Comparison of ENCODE assay signal across 10 mouse cellular contexts in the genomic region with DNA sequence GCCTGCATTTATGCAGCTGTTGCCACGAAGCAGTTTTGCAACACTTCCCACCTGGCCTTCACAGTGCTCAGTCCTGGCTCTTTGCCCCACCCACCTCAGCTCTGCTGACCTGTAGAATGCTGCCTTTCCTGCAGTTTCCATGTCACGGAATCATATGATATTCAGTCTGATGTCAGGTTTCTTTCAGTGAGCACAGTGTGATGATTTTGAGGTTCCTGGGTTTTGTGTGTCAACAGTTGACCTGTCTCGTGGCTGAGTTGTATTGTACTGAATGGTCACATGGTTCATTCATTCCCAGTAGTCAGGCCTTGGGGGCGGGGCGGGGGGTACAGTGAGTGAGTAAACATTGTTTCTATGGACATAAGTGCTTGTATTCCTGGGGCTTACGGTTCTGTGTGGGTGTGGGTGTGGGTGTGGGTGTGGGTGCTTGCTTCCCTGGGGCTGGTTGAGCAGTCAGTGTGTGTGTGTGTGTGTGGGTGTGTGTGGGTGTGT. TPM values are rescaled to one million over a fixed set of nuclear protein-coding genes. Genes with fewer than 3 reads are reported as not detected.
DNase-seq lines count a peak whose midpoint lies in the region; ATAC-seq lines count a peak whose summit lies in the region.
"Had no signal": no experiment of that assay in that cellular context is flagged by ENCODE, and none has a peak within 500 bp of the region (broad histone marks: within the 10 kb centered on the region; RNA-seq: fewer than 3 reads in every experiment).

No protein-coding gene starts in this region.

- peaks cover 32% of the 10 kb centered on the region for H3K4me1 ChIP-seq in kidney, embryonic 15.5 days
- H3K4me1 ChIP-seq in midbrain, embryonic 15.5 days, result peaks cover 10% of the 10 kb centered on the region

- ATAC-seq in kidney, embryonic 15.5 days (replicated peaks; ENCODE audit: low FRiP score), result peak; percentile 52; the same call in 1 of the 2 replicates
- ATAC-seq in midbrain, embryonic 15.5 days (replicated peaks), result no peak

- intact Hi-C loops in gastrocnemius, postnatal 36 days (cut with DNase I), result loop anchor here (5.0 kb wide), 1 partner anchor 39 kb away; no protein-coding TSS in a partner anchor

- DNase-seq in kidney, adult 18-20 months, result no peak
- peak; percentile 31 for DNase-seq in R1 (ENCODE audit: low read depth, low spot score)
- DNase-seq in kidney, postnatal 25 days, result peak; percentile 52 to 76
- DNase-seq in lung, postnatal 4 days, result peak; percentile 43 to 57
- DNase-seq in spleen, postnatal 4 days (ENCODE audit: low spot score in 2 of 2), result no peak
- no peak for DNase-seq in gastrocnemius, postnatal 36 days

- no peak overlapping the region for H3K4me3 ChIP-seq in kidney, embryonic 15.5 days (replicated peaks)
- no peak overlapping the region for H3K4me3 ChIP-seq in midbrain, embryonic 15.5 days
- H3K4me3 ChIP-seq: embryonic facial prominence, embryonic 13.5 days; heart, embryonic 12.5 days had no signal

- H3K27ac ChIP-seq in kidney, embryonic 15.5 days, result no peak overlapping the region
- no peak overlapping the region for H3K27ac ChIP-seq in midbrain, embryonic 15.5 days

- 64% methylated on average over 6 of the region's 6 CpGs for WGBS in kidney, embryonic 15.5 days
- whole genome bisulfite sequencing in midbrain, embryonic 15.5 days, result 72% methylated on average over 6 of the region's 6 CpGs

- H3K4me2 ChIP-seq in kidney, embryonic 15.5 days, result no peak overlapping the region
- H3K4me2 ChIP-seq in midbrain, embryonic 15.5 days, result no peak overlapping the region
- H3K4me2 ChIP-seq: embryonic facial prominence, embryonic 13.5 days; heart, embryonic 12.5 days had no signal

- no peaks in the 10 kb centered on the region for H3K9me3 ChIP-seq in kidney, embryonic 15.5 days (replicated peaks)
- H3K9me3 ChIP-seq in midbrain, embryonic 15.5 days, result no peaks in the 10 kb centered on the region
- H3K9me3 ChIP-seq: embryonic facial prominence, embryonic 13.5 days; heart, embryonic 12.5 days had no signal

- H3K36me3 ChIP-seq in kidney, embryonic 15.5 days, result no peaks in the 10 kb centered on the region
- no peaks in the 10 kb centered on the region for H3K36me3 ChIP-seq in midbrain, embryonic 15.5 days (replicated peaks)
- H3K36me3 ChIP-seq: embryonic facial prominence, embryonic 13.5 days had no signal

- H3K27me3 ChIP-seq in kidney, embryonic 15.5 days, result no peaks in the 10 kb centered on the region
- H3K27me3 ChIP-seq in midbrain, embryonic 15.5 days (replicated peaks), result no peaks in the 10 kb centered on the region
- H3K27me3 ChIP-seq: embryonic facial prominence, embryonic 13.5 days; heart, embryonic 12.5 days had no signal

- no peak overlapping the region for H3K9ac ChIP-seq in kidney, embryonic 15.5 days
- H3K9ac ChIP-seq in midbrain, embryonic 15.5 days, result no peak overlapping the region
- H3K9ac ChIP-seq: embryonic facial prominence, embryonic 13.5 days had no signal

RNA-seq across cellular contexts. Expression of a gene that starts 9.7 kb away (rescaled TPM):
- 19.1 and 22.2 TPM in 2 replicates for polyA plus RNA-seq in kidney, embryonic 15.5 days (2015; fragmentation: Nextera tagmentation; extraction: Ambion mirVana)
- 17.7 and 19.2 TPM in 2 replicates for polyA plus RNA-seq in midbrain, embryonic 15.5 days (2015; fragmentation: Nextera tagmentation; extraction: Ambion mirVana)
- total RNA-seq in gastrocnemius, postnatal 36 days (2021), result 10 to 100 TPM; 61.3 to 72.5 TPM

Comparison
In these comparisons a context has a peak if more than half of its experiments do, and no peak if none do; other contexts are left out.
1. DNase-seq: peak in R1 (single experiment), kidney, postnatal 25 days (2 of 2) and lung, postnatal 4 days (2 of 2); none in kidney, adult 18-20 months (single experiment), spleen, postnatal 4 days (0 of 2) and gastrocnemius, postnatal 36 days (0 of 2).